Mouse (Mus musculus) heart, postnatal 10 days (tissue): ENCODE results near the gene Cdc42ep4. TPM values are rescaled to one million over a fixed set of nuclear protein-coding genes. Genes with fewer than 3 reads are reported as not detected.

Source experiments
- DNase-seq, 2 experiments: peaks; one replicate each; pipeline ENCODE4 v3.0.0; 2021
- intact Hi-C: fragments of 180-260 bp; cut with DNase I; formaldehyde crosslinking; loops from one replicate; pipeline ENCODE4 v1.15.1; 2025
- total RNA-seq, 2 experiments: library from RNA; stranded (reverse); gene quantifications; 2 replicates each; pipeline ENCODE4 v1.2.3; 2021

The Cdc42ep4 gene
- 10 to 100 TPM; 23.6 to 33.0 TPM for total RNA-seq

DNA sequence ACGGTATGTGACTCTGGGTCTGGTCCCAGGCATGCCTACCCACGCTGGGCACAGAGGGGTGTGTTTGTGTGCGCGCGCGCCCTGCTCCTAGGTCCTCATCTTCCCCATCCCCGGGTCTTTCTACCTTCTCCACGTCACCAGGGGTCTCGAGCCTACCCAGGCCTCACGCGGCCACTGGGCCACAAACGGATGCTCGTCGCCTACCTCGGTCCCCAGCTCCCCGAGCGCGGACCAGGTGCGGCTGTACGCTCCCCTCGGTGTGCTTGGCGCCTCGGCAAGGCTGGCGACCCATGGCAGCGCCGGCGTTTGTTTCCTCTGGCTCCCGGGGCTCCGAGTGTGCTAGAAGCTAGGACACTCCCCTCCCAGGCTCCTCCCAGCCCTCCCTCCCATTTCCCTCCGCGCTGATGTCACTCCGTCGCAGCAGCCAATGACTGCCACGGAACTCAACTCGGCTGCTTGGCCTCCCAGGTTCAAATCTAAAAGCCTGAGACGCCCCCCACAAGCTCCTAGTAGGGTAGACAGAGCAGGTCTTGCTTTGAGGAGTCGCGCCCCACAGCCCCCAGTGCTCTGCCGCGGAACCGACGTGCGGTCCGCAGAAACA lies at the start of gene Cdc42ep4:
Cdc42ep4 (minus strand) TSS at position 398 of the 601 bp plus-strand sequence.
- intact Hi-C loops, result loop anchor here (1.0 kb wide), 1 partner anchor 56 kb away; no protein-coding TSS in a partner anchor
- peak; percentile 86 to 87 for DNase-seq

DNA sequence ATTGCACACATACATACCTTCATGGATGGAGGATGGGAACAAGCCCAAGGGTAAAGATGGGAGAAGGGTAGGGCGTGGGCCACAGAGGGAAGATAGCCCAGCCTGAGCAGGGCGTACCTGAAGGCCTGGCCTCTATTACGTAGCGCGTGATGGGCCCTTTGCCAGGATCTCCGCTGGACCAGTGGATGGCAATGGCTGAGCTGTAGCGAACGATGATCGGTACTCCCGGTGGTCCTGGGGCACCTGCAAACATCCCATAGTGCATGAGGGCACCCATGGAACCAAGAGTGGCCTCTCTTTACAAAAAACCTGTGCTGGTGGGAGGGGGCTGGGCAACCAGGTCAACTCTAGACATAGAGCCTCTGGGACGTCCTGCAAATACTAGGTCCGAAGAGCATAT lies 48.3 kb upstream of the Cdc42ep4 start:
- intact Hi-C loops, result loop anchor here (2.0 kb wide), 1 partner anchor 15 kb away; no protein-coding TSS in a partner anchor
- no peak for DNase-seq

DNA sequence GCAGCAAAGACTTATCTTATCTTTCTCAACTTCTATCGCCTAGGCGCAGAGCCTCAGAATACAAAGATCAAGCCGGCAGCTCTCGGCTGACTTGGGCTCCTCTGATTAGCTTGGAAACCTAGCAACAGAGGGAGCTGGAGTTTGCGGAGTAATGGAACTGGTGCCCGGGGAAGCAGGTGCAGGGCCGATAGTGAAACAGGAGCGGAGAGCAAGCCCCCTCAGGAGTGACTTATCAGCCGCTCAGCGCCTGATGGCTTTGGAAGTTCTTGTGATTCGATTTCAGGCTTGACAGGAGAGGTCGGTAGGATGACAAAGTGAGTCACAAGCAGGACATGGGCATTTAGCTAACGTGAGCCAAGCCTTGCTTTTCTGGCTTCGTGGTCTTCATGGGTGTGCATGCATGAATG lies 47.4 kb upstream of the Cdc42ep4 start:
- intact Hi-C loops, result no loop called here
- DNase-seq, result no peak

GRCm38 (mm10) chr11:113798011-113798410 lies 46.3 kb upstream of the Cdc42ep4 start:
- intact Hi-C loops, result no loop called here
- DNase-seq, result no peak

DNA sequence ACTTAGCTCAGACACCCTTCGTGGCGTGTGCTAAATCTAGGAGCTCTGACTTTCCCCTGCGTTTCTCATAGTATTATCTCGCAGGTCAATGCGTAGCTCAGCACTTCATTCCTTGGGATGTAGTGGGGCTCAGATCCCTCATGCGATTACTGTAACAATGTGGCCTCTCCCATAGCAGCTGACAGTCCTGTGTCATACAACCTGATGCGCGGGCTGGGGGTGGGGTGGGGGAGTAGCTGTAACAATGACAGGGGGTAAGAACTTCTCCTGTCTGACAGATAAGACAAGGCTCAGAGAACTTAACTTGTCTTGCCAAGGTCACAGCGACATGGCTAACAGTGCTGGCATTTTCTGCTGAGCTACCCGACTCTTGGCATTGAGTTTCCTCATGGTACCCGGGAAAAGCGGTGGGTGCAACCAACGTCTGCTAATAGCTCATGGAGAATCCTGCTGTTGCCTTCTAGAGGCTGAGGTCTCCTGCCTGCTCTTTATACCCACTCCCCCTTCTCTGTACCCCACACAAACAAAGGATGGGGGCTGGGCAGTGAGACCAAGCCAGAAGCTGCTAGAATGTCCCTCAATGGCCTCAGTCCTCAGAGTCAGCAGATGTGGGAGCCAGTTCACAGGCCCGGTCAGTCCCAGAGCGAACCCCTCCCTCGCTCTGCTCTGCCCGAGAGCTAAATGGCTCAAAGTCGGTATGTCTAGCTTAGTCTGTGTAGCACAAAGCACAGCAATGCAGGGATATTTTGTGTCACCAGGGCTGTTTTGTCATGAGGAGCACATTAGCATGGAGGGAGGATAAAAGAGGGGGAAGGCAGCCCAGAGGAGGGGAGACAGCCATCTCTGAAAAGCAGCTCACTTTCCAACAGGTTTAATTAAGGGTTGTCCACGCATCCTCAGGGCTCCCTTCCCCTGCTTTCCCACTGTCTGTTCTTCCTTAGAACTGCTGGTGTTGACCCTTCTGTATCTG lies 45.6 kb upstream of the Cdc42ep4 start:
- DNase-seq, result no peak
- intact Hi-C loops, result no loop called here

DNA sequence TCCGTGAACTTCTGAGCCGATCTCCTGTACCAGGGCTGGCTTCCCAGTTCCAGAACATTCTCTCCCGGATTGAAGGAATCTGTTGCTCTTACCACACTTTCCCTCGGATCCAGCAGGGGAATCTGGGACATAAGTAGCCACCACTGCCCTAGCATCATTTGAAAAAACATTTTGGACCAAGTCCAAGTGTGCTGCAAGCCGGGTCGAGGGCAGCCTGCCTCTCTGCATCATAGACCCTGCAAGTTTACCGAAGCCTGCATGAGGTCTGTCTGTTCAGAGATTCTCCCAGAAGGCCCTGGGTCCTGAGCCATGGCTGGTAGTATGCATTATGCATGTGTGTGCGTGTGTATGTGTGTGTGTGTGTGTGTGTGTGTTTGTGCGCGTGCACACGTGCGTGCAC lies 44.2 kb upstream of the Cdc42ep4 start:
- DNase-seq, result no peak
- intact Hi-C loops, result no loop called here

- intact Hi-C loops, result no loop called here
Observed at GRCm38 (mm10) chr11:113791357-113792215, 39.9 kb upstream of the Cdc42ep4 start.

GRCm38 (mm10) chr11:113789101-113789500 lies 37.4 kb upstream of the Cdc42ep4 start:
- intact Hi-C loops, result no loop called here
- peak in 1 of 2 experiments; percentile 51 for DNase-seq

More at GRCm38 (mm10) chr11:113791357-113792215, 39.9 kb upstream of the Cdc42ep4 start:
- DNase-seq, result no peak

DNA sequence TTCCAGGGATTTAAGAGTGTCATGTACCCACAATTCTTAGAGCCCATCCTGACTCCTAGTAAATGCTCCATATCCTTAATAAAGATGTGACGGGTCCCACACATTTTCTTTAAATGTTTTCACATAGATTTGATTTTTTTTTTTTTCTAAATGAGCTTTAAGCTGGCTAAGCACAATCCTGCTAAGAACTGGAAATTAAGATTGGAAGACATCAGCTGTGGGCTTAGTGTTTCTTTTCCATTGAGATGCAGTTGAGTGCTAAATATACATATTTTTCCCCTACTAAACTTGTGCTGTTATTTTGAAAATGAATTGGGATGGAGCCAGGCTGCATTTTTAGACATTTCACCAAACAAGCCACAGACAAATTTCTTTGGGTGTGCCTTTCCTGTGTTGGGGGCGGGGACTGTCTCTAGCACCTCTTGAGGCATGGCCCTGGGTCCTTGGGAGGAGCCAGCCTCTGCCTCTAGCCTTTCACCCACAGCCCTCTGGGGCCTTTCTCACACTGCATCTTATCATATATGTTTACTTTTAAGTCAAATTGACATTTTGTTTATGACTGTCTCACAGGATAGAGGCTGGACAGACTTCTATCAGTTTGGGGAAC lies 36.6 kb upstream of the Cdc42ep4 start:
- peak in 1 of 2 experiments; percentile 51 for DNase-seq
- intact Hi-C loops, result loop anchor here (1.0 kb wide), 1 partner anchor 14 kb away; no protein-coding TSS in a partner anchor

DNA sequence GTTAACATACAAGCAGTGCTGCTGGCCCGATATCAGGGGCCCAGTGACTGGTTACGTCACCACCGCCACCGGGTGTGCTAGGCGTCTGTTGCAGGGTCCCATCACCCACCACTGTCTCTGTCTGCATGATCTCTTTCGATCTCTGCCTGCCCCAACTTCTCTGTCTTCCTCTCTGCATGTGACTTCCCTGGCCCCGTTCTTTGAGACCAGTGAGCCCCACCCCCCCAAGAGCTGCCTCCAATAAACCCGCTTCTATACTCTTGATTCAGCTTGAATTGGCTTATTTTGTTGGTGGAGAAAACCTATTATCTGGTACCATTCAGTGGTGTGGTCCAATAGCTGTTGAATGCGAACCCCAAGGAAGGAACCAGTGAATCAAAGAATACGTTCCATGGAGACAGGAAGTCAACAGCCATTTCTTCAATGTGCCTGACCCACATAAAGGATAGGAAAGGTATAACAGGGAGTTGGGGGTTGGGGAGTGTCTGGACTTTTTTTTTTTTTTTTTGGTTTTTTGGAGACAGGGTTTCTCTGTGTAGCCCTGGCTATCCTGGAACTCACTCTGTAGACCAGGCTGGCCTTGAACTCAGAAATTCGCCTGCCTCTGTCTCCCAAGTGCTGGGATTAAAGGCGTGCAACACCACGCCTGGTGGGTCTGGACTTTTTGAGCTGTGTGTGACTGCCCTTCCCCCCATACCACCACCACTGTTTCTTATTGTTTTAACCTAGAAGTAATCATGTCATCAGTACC lies 35.9 kb upstream of the Cdc42ep4 start:
- intact Hi-C loops, result loop anchor here (1.0 kb wide), 1 partner anchor 15 kb away; no protein-coding TSS in a partner anchor
- DNase-seq, result no peak

- DNase-seq, result no peak
- intact Hi-C loops, result no loop called here
Observed at GRCm38 (mm10) chr11:113787009-113787408, 35.3 kb upstream of the Cdc42ep4 start.

GRCm38 (mm10) chr11:113786395-113786794 lies 34.7 kb upstream of the Cdc42ep4 start:
- no peak for DNase-seq
- intact Hi-C loops, result no loop called here

DNA sequence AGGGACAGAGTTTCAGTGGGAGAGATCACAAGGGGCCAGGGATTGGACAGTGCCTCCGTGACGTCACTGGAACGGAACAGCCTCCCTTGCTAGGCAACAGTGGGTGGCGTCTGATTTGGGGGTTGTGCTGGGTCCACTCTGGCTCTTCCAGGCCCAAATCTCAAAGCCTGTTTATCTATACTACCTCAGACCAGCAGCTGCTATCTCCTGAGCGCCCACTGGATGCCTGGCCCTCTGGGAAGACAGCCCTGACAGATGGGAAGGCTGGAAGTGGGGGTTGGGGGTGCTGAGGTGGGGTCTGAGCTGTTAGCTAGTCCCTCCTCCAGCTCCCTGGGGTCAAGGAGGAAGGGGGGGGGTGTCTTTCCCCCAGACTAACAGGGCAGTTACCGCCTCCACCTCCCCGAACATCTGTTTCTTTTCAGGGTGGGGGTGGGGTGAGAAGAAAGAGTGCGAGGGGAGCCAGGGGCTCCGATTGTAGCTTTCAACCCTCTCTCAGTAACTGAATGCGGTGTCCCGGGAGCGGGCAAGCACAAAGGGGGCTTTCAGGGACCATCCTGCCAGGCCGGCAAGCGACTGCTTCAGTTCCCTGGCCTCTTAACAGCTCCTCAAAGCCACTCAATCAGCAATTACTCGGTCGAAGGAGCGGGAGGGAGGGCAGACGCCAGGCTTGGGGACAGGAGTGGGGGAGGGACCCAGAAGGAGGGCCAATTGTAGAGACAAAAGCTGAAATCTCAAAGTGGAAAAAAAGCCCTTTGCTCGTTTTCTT lies 33.9 kb upstream of the Cdc42ep4 start:
- DNase-seq, result peak; percentile 78 to 81
- intact Hi-C loops, result loop anchor here (2.0 kb wide), 1 partner anchor 15 kb away; no protein-coding TSS in a partner anchor

GRCm38 (mm10) chr11:113784656-113785396 lies 33.1 kb upstream of the Cdc42ep4 start:
- no peak for DNase-seq
- intact Hi-C loops, result loop anchor here (2.0 kb wide), 1 partner anchor 16 kb away; no protein-coding TSS in a partner anchor

DNA sequence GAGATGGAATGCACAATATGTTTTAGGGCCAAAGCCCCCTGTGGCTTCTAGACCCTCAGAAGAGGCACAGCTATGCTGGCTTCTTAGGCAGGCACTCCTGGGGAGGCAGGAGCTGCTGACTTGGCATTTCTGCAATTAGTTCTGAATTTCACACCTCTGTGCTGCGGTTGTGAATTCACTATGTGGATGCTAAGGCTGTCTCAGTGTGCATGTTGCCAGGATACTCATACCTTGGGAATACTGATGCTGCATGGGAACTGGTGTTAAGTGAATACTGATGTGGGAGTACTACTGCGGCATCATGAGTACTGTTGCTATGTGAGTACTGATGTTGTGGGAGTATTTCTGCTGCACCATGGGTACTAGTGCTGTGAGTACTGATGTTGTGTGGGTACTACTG lies 30.8 kb upstream of the Cdc42ep4 start:
- DNase-seq, result no peak
- intact Hi-C loops, result no loop called here

GRCm38 (mm10) chr11:113782006-113782405 lies 30.3 kb upstream of the Cdc42ep4 start:
- intact Hi-C loops, result no loop called here
- DNase-seq, result no peak

- DNase-seq, result no peak
- intact Hi-C loops, result no loop called here
Observed at GRCm38 (mm10) chr11:113779680-113780041, 28.0 kb upstream of the Cdc42ep4 start.
